Mouse (Mus musculus) forebrain, embryonic 12.5 days (tissue): Measurements from ENCODE around the gene Sgcd. TPM values are rescaled to one million over a fixed set of nuclear protein-coding genes. Genes with fewer than 3 reads are reported as not detected.
A peak's percentile ranks its signal among the peaks of the same experiment; 100 is the strongest.
"Not testable (repeated sequence)": the region's sequence is repeated elsewhere in the genome, so short reads cannot be mapped to it uniquely, and the experiment has no call there.

Source experiments
- ATAC-seq: fragments of 200-750 bp; cut with Nextera tagmentation; 2 replicates; pipeline ENCODE4 v1.8.0; 2017; ENCODE audit warnings: moderate TSS enrichment; ENCODE audit not compliant: low FRiP score
- H3K27ac ChIP-seq: fragments of 300-500 bp; sonication (generic); 2 replicates; pipeline ENCODE4 v1.5.1; 2016; ENCODE audit warnings: mild to moderate bottlenecking
- H3K27me3 ChIP-seq: fragments of 300-500 bp; sonication (generic); 2 replicates; pipeline ENCODE4 v1.6.1; 2016; ENCODE audit warnings: mild to moderate bottlenecking
- H3K36me3 ChIP-seq: fragments of 300-500 bp; sonication (generic); replicated peaks from 2 replicates; pipeline ENCODE4 v1.6.1; 2016; ENCODE audit warnings: mild to moderate bottlenecking
- H3K4me1 ChIP-seq: fragments of 300-500 bp; sonication (generic); 2 replicates; pipeline ENCODE4 v1.6.1; 2016
- H3K4me2 ChIP-seq: fragments of 300-500 bp; sonication (generic); 2 replicates; pipeline ENCODE4 v1.6.1; 2016; ENCODE audit warnings: mild to moderate bottlenecking, moderate library complexity
- H3K4me3 ChIP-seq: fragments of 300-500 bp; sonication (generic); replicated peaks from 2 replicates; pipeline ENCODE4 v1.5.1; 2016; ENCODE audit warnings: mild to moderate bottlenecking
- H3K9ac ChIP-seq: fragments of 300-500 bp; sonication (generic); 2 replicates; pipeline ENCODE4 v1.6.1; 2016; ENCODE audit warnings: mild to moderate bottlenecking
- H3K9me3 ChIP-seq: fragments of 300-500 bp; sonication (generic); 2 replicates; pipeline ENCODE4 v1.6.1; 2016
- WGBS: fragments of 180-500 bp; shearing (Covaris S2); methylation state at CpG from one replicate; pipeline ENCODE4 v1.1.7; 2016; 5-methylcytosine and 5-hydroxymethylcytosine counted together
- polyA plus RNA-seq: library from polyadenylated mRNA; unstranded; fragments of >200 nt; fragmentation: Nextera tagmentation; extraction: Ambion mirVana; gene quantifications from 2 replicates; pipeline ENCODE4 v1.2.1, GENCODE M21; 2016

Gene Sgcd
- polyA plus RNA-seq, 1 experiment from 2014 or later = 3.4 TPM

DNA sequence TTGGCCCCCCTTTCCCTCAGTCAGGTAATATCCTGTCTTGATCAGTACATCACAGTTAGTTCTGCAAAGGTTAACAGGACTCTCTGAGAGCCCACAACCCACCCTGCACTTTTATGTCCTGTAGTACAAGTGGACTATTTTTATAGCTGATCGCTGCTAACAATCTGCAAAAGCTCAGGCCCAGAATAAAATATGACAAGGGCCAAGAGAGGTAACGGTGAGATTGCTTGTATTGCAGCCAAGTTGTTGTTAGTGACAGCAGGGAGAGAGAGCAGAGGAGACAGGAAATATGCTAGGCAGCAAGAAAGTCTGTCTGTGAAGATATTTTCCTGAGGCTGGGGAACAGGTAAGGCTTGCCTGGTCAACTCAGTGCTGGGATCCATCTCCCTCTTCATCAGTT, 546.5 kb downstream of the Sgcd start:
- H3K27me3 ChIP-seq = no peaks in the 10 kb centered on the region
- ATAC-seq = no peak
- H3K4me3 ChIP-seq = no peak overlapping the region
- WGBS = 92% methylated on average over 2 of the region's 2 CpGs
- H3K4me2 ChIP-seq = no peak overlapping the region
- no peak overlapping the region for H3K9ac ChIP-seq
- no peak overlapping the region for H3K27ac ChIP-seq
- H3K36me3 ChIP-seq = no peaks in the 10 kb centered on the region
- H3K9me3 ChIP-seq = no peaks in the 10 kb centered on the region
- H3K4me1 ChIP-seq = no peaks in the 10 kb centered on the region

- WGBS = 7% methylated on average over 3 of the region's 3 CpGs
Observed at GRCm38 (mm10) chr11:47399607-47400006, 589.2 kb downstream of the Sgcd start.

DNA sequence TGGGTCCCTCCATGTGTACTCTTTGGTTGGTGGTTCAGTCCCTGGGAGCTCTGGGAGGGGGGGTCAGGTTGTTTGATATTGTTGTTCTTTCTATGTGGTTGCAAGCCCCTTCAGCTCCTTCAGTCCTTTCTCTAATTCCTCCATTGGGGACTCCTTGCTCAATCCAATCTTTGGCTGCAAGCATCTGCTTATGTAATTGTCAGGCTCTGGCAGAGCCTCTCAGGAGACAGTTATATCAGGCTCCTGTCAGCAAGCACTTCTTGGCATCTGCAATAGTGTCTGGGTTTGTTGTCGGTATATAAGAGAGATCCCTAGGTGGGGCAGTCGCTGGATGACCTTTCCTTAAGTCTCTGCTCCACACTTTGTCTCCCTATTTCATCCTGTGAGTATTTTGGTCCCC, 598.0 kb downstream of the Sgcd start:
- H3K9ac ChIP-seq, ATAC-seq, H3K9me3 ChIP-seq, H3K4me2 ChIP-seq, H3K4me3 ChIP-seq, H3K36me3 ChIP-seq, H3K4me1 ChIP-seq, H3K27ac ChIP-seq, H3K27me3 ChIP-seq: not testable (repeated sequence)
- WGBS = 78% methylated on average over 2 of the region's 2 CpGs

More at GRCm38 (mm10) chr11:47399607-47400006, 589.2 kb downstream of the Sgcd start:
- Histone ChIP-seq H3K27me3 (no peaks in the 10 kb centered on the region), H3K27ac (no peak overlapping the region), H3K9me3 (no peaks in the 10 kb centered on the region), H3K4me1 (0 out of 2 replicates have a peak, but pooled peaks cover 7% of the 10 kb centered on the region), H3K4me3 (no peak overlapping the region), H3K9ac (no peak overlapping the region), H3K36me3 (no peaks in the 10 kb centered on the region), H3K4me2 (no peak overlapping the region)
- no peak for ATAC-seq

- ATAC-seq = no peak
- H3K9ac ChIP-seq = no peak overlapping the region
- no peaks in the 10 kb centered on the region for H3K36me3 ChIP-seq
- no peaks in the 10 kb centered on the region for H3K27me3 ChIP-seq
- H3K27ac ChIP-seq = no peak overlapping the region
- no peaks in the 10 kb centered on the region for H3K9me3 ChIP-seq
- H3K4me3 ChIP-seq = no peak overlapping the region
- H3K4me2 ChIP-seq = no peak overlapping the region
- H3K4me1 ChIP-seq = no peaks in the 10 kb centered on the region
Observed at GRCm38 (mm10) chr11:47389327-47389726, 599.4 kb downstream of the Sgcd start.

- no peak overlapping the region for H3K4me2 ChIP-seq
- H3K36me3 ChIP-seq = no peaks in the 10 kb centered on the region
- 80% methylated on average over 3 of the region's 3 CpGs for WGBS
- no peaks in the 10 kb centered on the region for H3K4me1 ChIP-seq
- no peaks in the 10 kb centered on the region for H3K27me3 ChIP-seq
- no peaks in the 10 kb centered on the region for H3K9me3 ChIP-seq
- H3K4me3 ChIP-seq = no peak overlapping the region
- no peak for ATAC-seq
- no peak overlapping the region for H3K9ac ChIP-seq
- H3K27ac ChIP-seq = no peak overlapping the region
Observed at GRCm38 (mm10) chr11:47387726-47388125, 601.0 kb downstream of the Sgcd start.

- Histone ChIP-seq H3K4me1 (peaks cover 4% of the 10 kb centered on the region; the same call in 1 of the 2 replicates), H3K27me3 (no peaks in the 10 kb centered on the region)
Observed at GRCm38 (mm10) chr11:47386136-47386535, 602.6 kb downstream of the Sgcd start.

GRCm38 (mm10) chr11:47379630-47379958, 609.2 kb downstream of the Sgcd start:
- Histone ChIP-seq H3K4me2 (peak overlapping the region; percentile 55), H3K4me3 (no peak overlapping the region), H3K9me3 (no peaks in the 10 kb centered on the region), H3K27ac (peak overlapping the region; percentile 68), H3K36me3 (no peaks in the 10 kb centered on the region), H3K27me3 (no peaks in the 10 kb centered on the region; the same call in 1 of the 2 replicates), H3K9ac (no peak overlapping the region), H3K4me1 (peaks cover 14% of the 10 kb centered on the region)
- no peak for ATAC-seq
- 48% methylated on average over 4 of the region's 4 CpGs for WGBS

More at GRCm38 (mm10) chr11:47386136-47386535, 602.6 kb downstream of the Sgcd start:
- no peak overlapping the region for H3K4me3 ChIP-seq
- no peaks in the 10 kb centered on the region for H3K36me3 ChIP-seq
- H3K27ac ChIP-seq = no peak overlapping the region
- no peak overlapping the region for H3K4me2 ChIP-seq
- H3K9ac ChIP-seq = no peak overlapping the region
- no peaks in the 10 kb centered on the region for H3K9me3 ChIP-seq
- no peak for ATAC-seq

DNA sequence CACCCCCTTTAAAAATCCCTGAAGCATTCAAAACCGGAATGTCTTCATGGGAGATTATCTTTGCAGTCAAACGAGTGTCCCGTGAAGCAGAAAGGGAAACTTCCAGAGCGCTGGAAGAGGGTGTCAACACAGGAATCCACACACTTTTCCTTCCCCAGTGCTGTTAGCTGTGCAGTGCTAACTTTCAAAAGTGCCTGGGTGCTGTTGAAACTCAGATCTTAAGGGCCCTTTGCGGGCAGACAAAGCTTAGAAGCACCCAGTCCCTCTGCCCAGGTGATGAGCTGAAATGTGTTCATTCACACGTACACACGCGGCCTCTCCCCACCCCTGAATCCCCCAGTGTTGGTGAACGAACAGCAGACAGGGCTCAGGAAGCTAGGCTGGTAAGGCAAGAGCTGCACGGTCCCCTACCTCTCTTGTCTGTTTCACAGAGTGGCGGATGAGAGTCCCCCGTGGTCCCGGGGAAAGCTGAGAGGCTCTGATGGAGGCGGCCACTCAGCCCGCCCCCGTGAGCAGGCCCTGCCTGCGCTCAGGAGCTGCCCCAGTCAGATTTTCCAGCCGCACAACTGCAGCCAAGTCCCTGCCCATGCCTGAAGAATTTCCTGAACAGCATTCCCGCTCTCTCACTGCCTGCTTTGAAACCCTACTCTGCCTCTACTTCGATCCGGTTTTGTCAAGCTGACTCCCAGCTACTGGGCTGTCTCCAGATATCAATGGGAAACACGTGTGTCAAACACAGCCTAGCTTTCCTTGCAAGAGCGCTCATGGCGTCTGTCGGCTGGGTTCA, 609.7 kb downstream of the Sgcd start:
- Histone ChIP-seq H3K27ac (peak overlapping the region; percentile 68), H3K27me3 (no peaks in the 10 kb centered on the region; the same call in 1 of the 2 replicates), H3K9ac (peak overlapping the region; percentile 42), H3K4me2 (peak overlapping the region; percentile 55), H3K4me1 (peaks cover 14% of the 10 kb centered on the region), H3K9me3 (no peaks in the 10 kb centered on the region), H3K4me3 (peak overlapping the region; percentile 27), H3K36me3 (no peaks in the 10 kb centered on the region)
- 14% methylated on average over 24 of the region's 25 CpGs for WGBS
- ATAC-seq = peak; percentile 86

DNA sequence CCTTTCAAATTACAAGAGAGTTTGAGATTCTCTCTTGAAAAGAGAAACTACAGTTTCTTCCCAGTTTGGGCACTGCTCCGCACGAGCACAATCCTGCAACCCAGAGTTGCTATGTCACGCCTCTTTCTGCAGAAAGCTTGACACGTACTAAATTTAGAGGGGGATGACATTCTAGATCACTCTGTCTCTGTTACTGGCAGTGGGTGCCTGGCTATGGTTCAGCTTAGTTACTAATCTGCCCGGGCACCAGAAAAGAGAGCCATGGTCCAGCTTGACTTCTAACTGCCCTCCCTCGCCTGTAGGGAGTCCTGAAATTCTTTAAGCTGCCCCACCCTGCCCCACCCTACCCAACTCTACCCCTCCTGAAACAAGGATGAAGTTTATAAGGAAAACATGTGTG, 611.3 kb downstream of the Sgcd start:
- Histone ChIP-seq H3K27me3 (no peaks in the 10 kb centered on the region; the same call in 1 of the 2 replicates), H3K36me3 (no peaks in the 10 kb centered on the region), H3K4me1 (peaks cover 14% of the 10 kb centered on the region), H3K4me3 (no peak overlapping the region), H3K9ac (no peak overlapping the region), H3K4me2 (no peak overlapping the region), H3K9me3 (no peaks in the 10 kb centered on the region), H3K27ac (no peak overlapping the region)
- WGBS = 73% methylated on average over 6 of the region's 6 CpGs
- no peak for ATAC-seq

DNA sequence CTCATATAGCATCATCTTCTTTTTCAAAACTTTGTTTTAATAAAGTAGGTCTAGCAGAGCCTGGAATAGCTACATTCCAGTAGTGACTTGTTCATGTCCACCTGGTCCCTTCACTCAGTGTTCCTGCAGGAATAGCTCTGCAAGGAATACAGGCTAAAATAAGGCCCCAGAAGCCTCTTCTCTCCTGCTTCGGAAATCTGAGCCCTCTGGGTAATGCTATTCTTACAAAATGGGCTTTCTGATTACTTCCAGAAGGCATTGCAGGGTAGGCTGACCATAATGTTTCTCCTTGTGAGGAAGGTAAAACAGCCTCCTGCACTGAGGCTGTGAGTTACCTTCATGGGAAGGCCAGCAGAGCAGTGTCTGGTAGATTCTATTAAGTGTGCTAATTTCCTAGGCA, 611.9 kb downstream of the Sgcd start:
- 56% methylated on average over 1 of the region's 1 CpGs for WGBS
- no peak for ATAC-seq

DNA sequence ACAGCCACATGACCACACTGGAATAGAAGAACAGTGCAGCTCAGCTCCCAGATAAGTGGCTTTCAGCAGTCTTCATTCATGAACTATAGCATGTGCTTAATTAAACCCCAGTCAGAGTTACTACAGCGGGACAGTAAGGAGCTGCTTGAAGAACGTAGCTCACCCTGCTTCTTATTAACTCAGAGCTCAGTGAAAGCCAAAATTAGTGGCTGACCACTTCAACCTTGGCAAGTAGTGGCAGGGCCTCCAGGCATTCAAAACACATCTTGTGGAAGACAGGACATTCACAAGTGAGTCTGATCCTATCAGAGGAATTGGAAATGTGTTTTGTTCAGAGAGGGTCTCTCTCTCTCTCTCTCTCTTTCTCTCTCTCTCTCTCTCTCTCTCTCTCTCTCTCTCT, 617.2 kb downstream of the Sgcd start:
- Histone ChIP-seq H3K9ac (no peak overlapping the region), H3K4me3 (no peak overlapping the region), H3K27me3 (no peaks in the 10 kb centered on the region), H3K4me2 (no peak overlapping the region), H3K4me1 (no peaks in the 10 kb centered on the region), H3K27ac (no peak overlapping the region), H3K9me3 (no peaks in the 10 kb centered on the region), H3K36me3 (no peaks in the 10 kb centered on the region)
- WGBS = 43% methylated on average over 2 of the region's 2 CpGs
- ATAC-seq = no peak

More for the DNA sequence above, 611.9 kb downstream of the Sgcd start:
- H3K36me3 ChIP-seq = no peaks in the 10 kb centered on the region
- peaks cover 14% of the 10 kb centered on the region for H3K4me1 ChIP-seq
- H3K27ac ChIP-seq = no peak overlapping the region
- no peaks in the 10 kb centered on the region for H3K9me3 ChIP-seq
- no peak overlapping the region for H3K4me3 ChIP-seq
- no peak overlapping the region for H3K9ac ChIP-seq
- no peaks in the 10 kb centered on the region; the same call in 1 of the 2 replicates for H3K27me3 ChIP-seq
- no peak overlapping the region for H3K4me2 ChIP-seq

GRCm38 (mm10) chr11:47351585-47351984, 637.2 kb downstream of the Sgcd start:
- peaks cover 14% of the 10 kb centered on the region for H3K27me3 ChIP-seq
- H3K9me3 ChIP-seq = no peaks in the 10 kb centered on the region
- 89% methylated on average over 2 of the region's 2 CpGs for WGBS
- H3K9ac ChIP-seq = no peak overlapping the region
- H3K4me3 ChIP-seq = no peak overlapping the region
- ATAC-seq = no peak
- no peak overlapping the region for H3K4me2 ChIP-seq
- H3K27ac ChIP-seq = no peak overlapping the region
- no peaks in the 10 kb centered on the region for H3K36me3 ChIP-seq
- no peaks in the 10 kb centered on the region for H3K4me1 ChIP-seq

DNA sequence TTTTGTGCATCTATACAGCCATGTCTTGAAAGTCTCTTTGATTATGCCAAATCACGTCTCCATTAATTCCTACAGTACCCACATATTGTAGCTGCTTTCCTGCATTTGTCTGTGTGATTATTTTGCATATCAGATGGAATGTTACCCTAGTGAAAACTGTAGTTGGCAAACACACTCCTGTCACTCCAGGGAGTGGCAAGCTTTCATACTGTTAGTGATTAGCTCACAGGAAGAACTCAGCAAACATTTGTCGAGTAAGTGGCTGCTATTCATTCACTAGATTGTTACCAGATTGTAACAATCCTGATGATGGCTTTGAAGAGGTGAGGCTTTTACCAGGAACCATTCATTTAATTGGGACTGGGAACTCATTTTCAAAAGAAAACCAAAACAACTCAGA, 645.3 kb downstream of the Sgcd start:
- no peak overlapping the region for H3K9ac ChIP-seq
- H3K9me3 ChIP-seq = no peaks in the 10 kb centered on the region
- H3K27me3 ChIP-seq = peaks cover 30% of the 10 kb centered on the region
- no peaks in the 10 kb centered on the region for H3K36me3 ChIP-seq
- 22% methylated on average over 2 of the region's 2 CpGs for WGBS
- peak; percentile 51; the same call in 1 of the 2 replicates for ATAC-seq
- H3K4me2 ChIP-seq = no peak overlapping the region
- H3K27ac ChIP-seq = no peak overlapping the region
- peaks cover 7% of the 10 kb centered on the region; the same call in 1 of the 2 replicates for H3K4me1 ChIP-seq
- no peak overlapping the region for H3K4me3 ChIP-seq
